Mouse (Mus musculus): ENCODE measurements at regions not wholly inside any gene's neighbourhood (a gene's known extent, or its start where the extent isn't known, plus 50 kb on each side); places are given as distances from the start of the nearest gene placed in this dataset.

GRCm38 (mm10) chr5:97636357-97636756, 179.5 kb upstream of the Gk2 start:
- TF ChIP-seq ETS1 (IDR thresholded peaks at IDR 0.05; ENCODE audit: low read depth, low read length) (no peak), POLR2A (IDR thresholded peaks at IDR 0.05; ENCODE audit: control insufficient read depth in 1 of 2, insufficient read depth in 1 of 2, low read depth in 1 of 2, low read length in 2 of 2, poor library complexity in 1 of 2) (no peak), E2F4 (IDR thresholded peaks at IDR 0.05; ENCODE audit: borderline replicate concordance, low read depth, low read length) (no peak), CTCF (IDR thresholded peaks at IDR 0.05 in 2 of 3, conservative IDR thresholded peaks at IDR 0.05 in 1 of 3; ENCODE audit: control insufficient read depth in 1 of 3, insufficient read depth in 1 of 3, low read depth in 2 of 3, low read length in 3 of 3, poor library complexity in 1 of 3, severe bottlenecking in 1 of 3) (no peak), EP300 (IDR thresholded peaks at IDR 0.05; ENCODE audit: low read depth in 1 of 2, low read length in 2 of 2) (no peak), ZMIZ1 (IDR thresholded peaks at IDR 0.05; ENCODE audit: low read depth, low read length) (no peak), MYB (IDR thresholded peaks at IDR 0.05; ENCODE audit: low read depth, low read length) (no peak), UBTF (IDR thresholded peaks at IDR 0.05; ENCODE audit: borderline replicate concordance, insufficient read depth, low read depth, low read length) (no peak), HCFC1 (IDR thresholded peaks at IDR 0.05; ENCODE audit: low read depth, low read length) (no peak)

All from MEL (cell line).